ENCODE assay signal across 9 mouse cellular contexts in genomic region chr15:102669571-102669970, GRCm38 (mm10). TPM values are rescaled to one million over a fixed set of nuclear protein-coding genes. Genes with fewer than 3 reads are reported as not detected.
DNase-seq lines count a peak whose midpoint lies in the region; ATAC-seq and TF ChIP-seq lines count a peak whose summit lies in the region.
"Had no signal": no experiment of that assay in that cellular context is flagged by ENCODE, and none has a peak within 500 bp of the region (broad histone marks: within the 10 kb centered on the region; RNA-seq: fewer than 3 reads in every experiment).

No protein-coding gene starts in this region.

- no peak for DNase-seq in gastrocnemius, adult 2 months
- DNase-seq in gastrocnemius, adult 18-20 months (ENCODE audit: low spot score): no peak
- no peak for DNase-seq in stomach, postnatal 0 days (ENCODE audit: low spot score)
- DNase-seq in limb, embryonic 14.5 days (ENCODE audit: low spot score): no peak
- no peak for DNase-seq in layer of hippocampus, postnatal 25 days (ENCODE audit: extremely low spot score in 1 of 2, low spot score in 1 of 2)
- DNase-seq in thymus, postnatal 0 days (ENCODE audit: low spot score): no peak

- H3K27me3 ChIP-seq in stomach, embryonic 14.5 days (ENCODE audit: control insufficient read depth, insufficient read depth, low read length): no peaks in the 10 kb centered on the region
- H3K27me3 ChIP-seq in stomach, postnatal 0 days (ENCODE audit: control insufficient read depth, insufficient read depth, low read length): no peaks in the 10 kb centered on the region
- H3K27me3 ChIP-seq in limb, embryonic 14.5 days (ENCODE audit: control insufficient read depth, insufficient read depth, low read length): no peaks in the 10 kb centered on the region
- H3K27me3 ChIP-seq in stomach, embryonic 16.5 days (ENCODE audit: control insufficient read depth, insufficient read depth, low read length): no peaks in the 10 kb centered on the region

- H3K9ac ChIP-seq in stomach, embryonic 14.5 days (replicated peaks; ENCODE audit: low read depth, low read length): 0 out of 2 replicates have a peak overlapping the region, but pooled peaks have one; percentile 14
- H3K9ac ChIP-seq in stomach, postnatal 0 days (ENCODE audit: low read length): no peak overlapping the region
- H3K9ac ChIP-seq in limb, embryonic 14.5 days (ENCODE audit: low read depth, low read length, severe bottlenecking): no peak overlapping the region
- H3K9ac ChIP-seq in stomach, embryonic 16.5 days (ENCODE audit: low read length): peak overlapping the region; percentile 19; the same call in 1 of the 2 replicates

- intact Hi-C loops in gastrocnemius, adult 2 months (cut with DNase I): loop anchor here (5.0 kb wide), 2 partner anchors 77 to 117 kb away; no protein-coding TSS in a partner anchor

- H3K4me3 ChIP-seq in gastrocnemius, adult 2 months: peak overlapping the region; percentile 79
- peak overlapping the region; percentile 81 for H3K4me3 ChIP-seq in stomach, embryonic 14.5 days (ENCODE audit: low read depth, low read length)
- H3K4me3 ChIP-seq in stomach, postnatal 0 days (ENCODE audit: low read depth, low read length): no peak overlapping the region
- peak overlapping the region; percentile 78 for H3K4me3 ChIP-seq in limb, embryonic 14.5 days (replicated peaks; ENCODE audit: low read length)
- peak overlapping the region; percentile 73; the same call in 1 of the 2 replicates for H3K4me3 ChIP-seq in stomach, embryonic 16.5 days (replicated peaks; ENCODE audit: low read length)

- TF ChIP-seq EP300 in stomach, postnatal 0 days (optimal IDR thresholded peaks at IDR 0.05): no peak

- no peak for TF ChIP-seq POLR2A in limb, embryonic 14.5 days (IDR thresholded peaks at IDR 0.05; ENCODE audit: borderline replicate concordance, extremely low read depth, insufficient read depth, insufficient read length)

- H3K9me3 ChIP-seq in stomach, embryonic 14.5 days (ENCODE audit: control insufficient read depth, low read depth, low read length): no peaks in the 10 kb centered on the region
- H3K9me3 ChIP-seq in stomach, postnatal 0 days (ENCODE audit: control insufficient read depth, low read length): no peaks in the 10 kb centered on the region
- H3K9me3 ChIP-seq in limb, embryonic 14.5 days (ENCODE audit: control insufficient read depth, low read length): no peaks in the 10 kb centered on the region
- H3K9me3 ChIP-seq in stomach, embryonic 16.5 days (replicated peaks; ENCODE audit: control insufficient read depth, low read length): no peaks in the 10 kb centered on the region

- WGBS in stomach, embryonic 14.5 days: 87% methylated on average over 8 of the region's 8 CpGs
- WGBS in stomach, postnatal 0 days: 79% methylated on average over 8 of the region's 8 CpGs
- WGBS in limb, embryonic 14.5 days: 76% methylated on average over 8 of the region's 8 CpGs
- WGBS in stomach, embryonic 16.5 days: 81% methylated on average over 8 of the region's 8 CpGs

- peak overlapping the region; percentile 100 for H3K27ac ChIP-seq in gastrocnemius, adult 2 months
- H3K27ac ChIP-seq in stomach, embryonic 14.5 days (ENCODE audit: low read length): 0 out of 2 replicates have a peak overlapping the region, but pooled peaks have one; percentile 7
- H3K27ac ChIP-seq in stomach, postnatal 0 days (replicated peaks): no peak overlapping the region
- H3K27ac ChIP-seq in limb, embryonic 14.5 days (replicated peaks; ENCODE audit: low read depth, low read length): no peak overlapping the region
- H3K27ac ChIP-seq in stomach, embryonic 16.5 days (ENCODE audit: low read length): no peak overlapping the region

- ATAC-seq in stomach, embryonic 14.5 days (ENCODE audit: insufficient number of reproducible peaks, insufficient read depth, low FRiP score, low read depth): no peak
- ATAC-seq in stomach, postnatal 0 days (ENCODE audit: low FRiP score, low TSS enrichment): no peak
- no peak for ATAC-seq in limb, embryonic 14.5 days (ENCODE audit: low FRiP score, low read depth)
- no peak for ATAC-seq in stomach, embryonic 16.5 days (ENCODE audit: insufficient read depth, low FRiP score)

- H3K36me3 ChIP-seq in stomach, embryonic 14.5 days (ENCODE audit: control insufficient read depth, insufficient read depth, low read length): peaks cover 31% of the 10 kb centered on the region
- H3K36me3 ChIP-seq in stomach, postnatal 0 days (ENCODE audit: control insufficient read depth, insufficient read depth, low read length): peaks cover 10% of the 10 kb centered on the region; the same call in 1 of the 2 replicates
- peaks cover 41% of the 10 kb centered on the region for H3K36me3 ChIP-seq in limb, embryonic 14.5 days (ENCODE audit: control insufficient read depth, insufficient read depth, low read length)
- peaks cover under 1% of the 10 kb centered on the region; the same call in 1 of the 2 replicates for H3K36me3 ChIP-seq in stomach, embryonic 16.5 days (ENCODE audit: control insufficient read depth, insufficient read depth, low read length)

- H3K4me2 ChIP-seq in stomach, embryonic 14.5 days (replicated peaks; ENCODE audit: low read depth, low read length): peak overlapping the region; percentile 71
- H3K4me2 ChIP-seq in stomach, postnatal 0 days (replicated peaks; ENCODE audit: low read depth): no peak overlapping the region
- peak overlapping the region; percentile 89 for H3K4me2 ChIP-seq in limb, embryonic 14.5 days (replicated peaks; ENCODE audit: low read depth, low read length, severe bottlenecking)
- H3K4me2 ChIP-seq in stomach, embryonic 16.5 days (ENCODE audit: low read depth, low read length): peak overlapping the region; percentile 73; the same call in 1 of the 2 replicates

- H3K4me1 ChIP-seq in stomach, embryonic 14.5 days (ENCODE audit: control insufficient read depth, insufficient read depth, low read length): peaks cover 3% of the 10 kb centered on the region; the same call in 1 of the 2 replicates
- no peaks in the 10 kb centered on the region for H3K4me1 ChIP-seq in stomach, postnatal 0 days (replicated peaks; ENCODE audit: control insufficient read depth, insufficient read depth)
- peaks cover 28% of the 10 kb centered on the region for H3K4me1 ChIP-seq in limb, embryonic 14.5 days (ENCODE audit: control insufficient read depth, insufficient read depth, low read length)
- H3K4me1 ChIP-seq in stomach, embryonic 16.5 days (ENCODE audit: control insufficient read depth, insufficient read depth, low read length): peaks cover 17% of the 10 kb centered on the region

- TF ChIP-seq CTCF in gastrocnemius, adult 2 months (IDR thresholded peaks at IDR 0.05): no peak
- no peak for TF ChIP-seq CTCF in stomach, postnatal 0 days (IDR thresholded peaks at IDR 0.05; ENCODE audit: low read depth)

RNA-seq across cellular contexts. Expression of gene Atp5g2, which starts 2.6 kb away (rescaled TPM):
- 10 to 100 TPM; 25.6 to 33.1 TPM for total RNA-seq in gastrocnemius, adult 2 months (2021)
- 10 to 100 TPM; 13.1 to 20.4 TPM for total RNA-seq in gastrocnemius, adult 18-20 months (2021)
- 86.0 and 99.3 TPM in 2 replicates for polyA plus RNA-seq in stomach, embryonic 14.5 days (2014; fragmentation: Nextera tagmentation; extraction: Ambion mirVana)
- 66.6 and 71.4 TPM in 2 replicates for polyA plus RNA-seq in stomach, postnatal 0 days (2015; fragmentation: Nextera tagmentation; extraction: Ambion mirVana)
- 635 and 699 TPM in 2 replicates for polyA plus RNA-seq in limb, embryonic 14.5 days (2012; rRNA removed)
- polyA plus RNA-seq in limb, embryonic 14.5 days (2014; fragmentation: Nextera tagmentation; extraction: Ambion mirVana): 73.6 and 78.4 TPM in 2 replicates
- 53.3 and 54.2 TPM in 2 replicates for polyA plus RNA-seq in stomach, embryonic 16.5 days (2015; fragmentation: Nextera tagmentation; extraction: Ambion mirVana)
- total RNA-seq in layer of hippocampus, postnatal 25 days (2021): 10 to 100 TPM; 11.4 to 13.4 TPM
- polyA plus RNA-seq in thymus, postnatal 0 days (2015; fragmentation: Nextera tagmentation; extraction: Ambion mirVana): 76.9 and 85.0 TPM in 2 replicates

RNA-seq across cellular contexts. Expression of gene Atf7, which starts 44.3 kb away (rescaled TPM):
- total RNA-seq in gastrocnemius, adult 2 months (2021): 10 to 100 TPM; 60.2 to 62.5 TPM
- total RNA-seq in gastrocnemius, adult 18-20 months (2021): 10 to 100 TPM; 49.4 to 53.7 TPM
- polyA plus RNA-seq in stomach, embryonic 14.5 days (2014; fragmentation: Nextera tagmentation; extraction: Ambion mirVana): 42.7 and 48.9 TPM in 2 replicates
- 17.0 and 17.3 TPM in 2 replicates for polyA plus RNA-seq in stomach, postnatal 0 days (2015; fragmentation: Nextera tagmentation; extraction: Ambion mirVana)
- 110 and 155 TPM in 2 replicates for polyA plus RNA-seq in limb, embryonic 14.5 days (2012; rRNA removed)
- 50.7 and 51.0 TPM in 2 replicates for polyA plus RNA-seq in limb, embryonic 14.5 days (2014; fragmentation: Nextera tagmentation; extraction: Ambion mirVana)
- 40.6 and 40.8 TPM in 2 replicates for polyA plus RNA-seq in stomach, embryonic 16.5 days (2015; fragmentation: Nextera tagmentation; extraction: Ambion mirVana)
- total RNA-seq in layer of hippocampus, postnatal 25 days (2021): 10 to 100 TPM; 34.2 to 50.8 TPM
- polyA plus RNA-seq in thymus, postnatal 0 days (2015; fragmentation: Nextera tagmentation; extraction: Ambion mirVana): 18.1 and 21.8 TPM in 2 replicates

RNA-seq across cellular contexts. Expression of gene Gm28047, which starts 44.7 kb away (rescaled TPM):
- 1 to 10 TPM in 1 of 2 experiments, not detected in 1; 1.8 TPM for total RNA-seq in gastrocnemius, adult 2 months (2021)
- total RNA-seq in gastrocnemius, adult 18-20 months (2021): under 1 TPM in 1 of 2 experiments, not detected in 1; 0.57 TPM
- not detected in 2 replicates for polyA plus RNA-seq in stomach, embryonic 14.5 days (2014; fragmentation: Nextera tagmentation; extraction: Ambion mirVana)
- polyA plus RNA-seq in stomach, postnatal 0 days (2015; fragmentation: Nextera tagmentation; extraction: Ambion mirVana): not detected in 2 replicates
- not detected in 2 replicates for polyA plus RNA-seq in limb, embryonic 14.5 days (2012; rRNA removed)
- polyA plus RNA-seq in limb, embryonic 14.5 days (2014; fragmentation: Nextera tagmentation; extraction: Ambion mirVana): not detected in 2 replicates
- polyA plus RNA-seq in stomach, embryonic 16.5 days (2015; fragmentation: Nextera tagmentation; extraction: Ambion mirVana): not detected in 2 replicates
- total RNA-seq in layer of hippocampus, postnatal 25 days (2021): 1 to 10 TPM; 1.5 to 3.6 TPM
- polyA plus RNA-seq in thymus, postnatal 0 days (2015; fragmentation: Nextera tagmentation; extraction: Ambion mirVana): not detected in 2 replicates
- polyA plus RNA-seq: large intestine, adult 2 months had no signal

RNA-seq across cellular contexts. Expression of gene Calcoco1, which starts 52.4 kb away (rescaled TPM):
- total RNA-seq in gastrocnemius, adult 2 months (2021): 10 to 100 TPM; 67.7 to 70.2 TPM
- total RNA-seq in gastrocnemius, adult 18-20 months (2021): 10 to 100 TPM; 72.7 to 73.2 TPM
- 31.9 and 34.4 TPM in 2 replicates for polyA plus RNA-seq in stomach, embryonic 14.5 days (2014; fragmentation: Nextera tagmentation; extraction: Ambion mirVana)
- 25.5 and 27.6 TPM in 2 replicates for polyA plus RNA-seq in stomach, postnatal 0 days (2015; fragmentation: Nextera tagmentation; extraction: Ambion mirVana)
- 54.7 and 57.5 TPM in 2 replicates for polyA plus RNA-seq in limb, embryonic 14.5 days (2012; rRNA removed)
- polyA plus RNA-seq in limb, embryonic 14.5 days (2014; fragmentation: Nextera tagmentation; extraction: Ambion mirVana): 56.6 and 62.9 TPM in 2 replicates
- polyA plus RNA-seq in stomach, embryonic 16.5 days (2015; fragmentation: Nextera tagmentation; extraction: Ambion mirVana): 36.8 and 37.7 TPM in 2 replicates
- total RNA-seq in layer of hippocampus, postnatal 25 days (2021): 10 to 100 TPM; 85.8 to 91.4 TPM
- 55.9 and 58.4 TPM in 2 replicates for polyA plus RNA-seq in thymus, postnatal 0 days (2015; fragmentation: Nextera tagmentation; extraction: Ambion mirVana)

Comparison
In these comparisons a context has a peak if more than half of its experiments do, and no peak if none do; other contexts are left out.
1. H3K27ac ChIP-seq: peak in gastrocnemius, adult 2 months (single experiment) and stomach, embryonic 14.5 days (single experiment); none in stomach, postnatal 0 days (single experiment), limb, embryonic 14.5 days (single experiment) and stomach, embryonic 16.5 days (single experiment).
2. H3K9ac ChIP-seq: peak in stomach, embryonic 14.5 days (single experiment) and stomach, embryonic 16.5 days (single experiment); none in stomach, postnatal 0 days (single experiment) and limb, embryonic 14.5 days (single experiment).